Mouse (Mus musculus): ENCODE results near the gene Gm21969.

GRCm38 (mm10) chr4:139639801-139640200, 36.8 kb downstream of the Gm21969 start:
- no peak for TF ChIP-seq CTCF (IDR thresholded peaks at IDR 0.05; ENCODE audit: low read depth, low read length)
- TF ChIP-seq TAL1 (conservative IDR thresholded peaks at IDR 0.05; ENCODE audit: low read depth, low read length) = no peak
- no peak for TF ChIP-seq GATA2 (IDR thresholded peaks at IDR 0.05; ENCODE audit: borderline replicate concordance, low read depth, low read length)

Measured in G1E (cell line).